Mouse (Mus musculus) right cerebral cortex, adult 2 months (tissue): Measurements from ENCODE around the gene Etv6.

Experiments
- DNase-seq, 2 experiments: peaks; one replicate each; pipeline ENCODE4 v3.0.0; 2021 to 2022; ENCODE audit warnings: low spot score in 2 of 2

The Etv6 gene

DNA sequence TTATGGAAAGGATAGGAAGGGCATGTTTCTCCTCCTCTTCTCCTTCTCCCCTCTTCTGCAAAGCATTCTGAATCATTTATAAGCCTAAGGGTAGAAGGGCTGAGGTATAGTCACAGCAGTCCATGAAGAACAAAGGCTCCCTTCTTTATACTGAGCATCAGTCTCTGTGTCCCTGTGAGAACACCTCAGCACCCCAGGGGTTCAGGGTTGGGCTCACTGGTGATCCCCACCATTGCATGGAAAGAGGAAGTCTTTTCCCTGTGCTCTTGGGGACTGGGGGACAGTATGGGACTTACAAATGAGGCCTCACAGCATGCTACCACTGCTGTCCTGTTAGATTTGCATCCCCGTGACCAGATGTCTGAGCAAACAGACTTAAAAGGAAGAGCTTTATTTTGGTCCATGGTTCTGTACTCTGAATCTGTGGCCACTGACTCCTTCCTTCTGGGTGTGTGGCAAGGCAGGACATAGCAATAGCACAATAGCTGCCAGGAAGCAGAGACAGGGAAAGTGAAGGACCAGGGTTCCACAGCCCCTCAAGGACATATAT, 106.2 kb downstream of the Etv6 start:
- DNase-seq, result no peak

DNA sequence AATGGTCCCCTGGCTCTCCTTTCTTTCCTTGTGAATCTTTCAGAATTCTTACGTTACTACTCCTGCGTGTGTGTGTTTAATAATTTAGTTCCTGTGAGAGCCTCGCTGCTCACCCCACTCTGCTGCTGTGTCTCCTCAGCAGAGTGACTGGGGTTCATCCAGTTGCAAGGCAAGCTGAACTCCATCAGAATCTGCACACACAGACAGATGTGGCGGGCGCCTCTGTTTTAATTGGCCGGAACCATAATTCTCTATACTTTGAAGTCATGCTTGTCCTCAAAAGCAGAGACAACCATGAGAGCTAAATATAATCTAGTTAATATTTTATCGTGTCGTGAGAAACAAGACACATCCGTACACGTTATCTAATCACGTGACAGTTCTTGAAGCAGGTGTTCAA, 107.2 kb downstream of the Etv6 start:
- DNase-seq, result no peak

DNA sequence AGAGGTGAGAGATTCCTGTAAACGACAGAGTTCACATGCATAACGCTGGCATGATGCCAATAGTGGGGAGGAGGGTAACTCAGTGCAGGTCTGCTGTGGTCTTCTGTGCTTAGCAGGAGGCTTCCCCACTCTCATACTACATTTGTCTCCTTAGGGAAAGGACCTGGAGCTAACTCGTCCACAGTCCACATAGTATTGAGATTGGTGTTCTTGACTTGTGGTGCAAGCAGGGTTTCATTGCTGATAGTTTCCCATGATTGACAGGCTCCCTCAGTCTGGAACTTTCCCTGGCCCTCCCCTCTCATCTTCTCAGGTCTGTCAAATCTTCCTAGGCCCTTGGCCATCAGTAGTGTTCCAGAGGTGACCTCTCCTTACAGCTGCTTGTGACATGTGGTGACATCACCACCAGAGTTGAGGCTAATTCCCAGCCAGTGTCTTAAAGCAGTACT, 108.2 kb downstream of the Etv6 start:
- no peak for DNase-seq

DNA sequence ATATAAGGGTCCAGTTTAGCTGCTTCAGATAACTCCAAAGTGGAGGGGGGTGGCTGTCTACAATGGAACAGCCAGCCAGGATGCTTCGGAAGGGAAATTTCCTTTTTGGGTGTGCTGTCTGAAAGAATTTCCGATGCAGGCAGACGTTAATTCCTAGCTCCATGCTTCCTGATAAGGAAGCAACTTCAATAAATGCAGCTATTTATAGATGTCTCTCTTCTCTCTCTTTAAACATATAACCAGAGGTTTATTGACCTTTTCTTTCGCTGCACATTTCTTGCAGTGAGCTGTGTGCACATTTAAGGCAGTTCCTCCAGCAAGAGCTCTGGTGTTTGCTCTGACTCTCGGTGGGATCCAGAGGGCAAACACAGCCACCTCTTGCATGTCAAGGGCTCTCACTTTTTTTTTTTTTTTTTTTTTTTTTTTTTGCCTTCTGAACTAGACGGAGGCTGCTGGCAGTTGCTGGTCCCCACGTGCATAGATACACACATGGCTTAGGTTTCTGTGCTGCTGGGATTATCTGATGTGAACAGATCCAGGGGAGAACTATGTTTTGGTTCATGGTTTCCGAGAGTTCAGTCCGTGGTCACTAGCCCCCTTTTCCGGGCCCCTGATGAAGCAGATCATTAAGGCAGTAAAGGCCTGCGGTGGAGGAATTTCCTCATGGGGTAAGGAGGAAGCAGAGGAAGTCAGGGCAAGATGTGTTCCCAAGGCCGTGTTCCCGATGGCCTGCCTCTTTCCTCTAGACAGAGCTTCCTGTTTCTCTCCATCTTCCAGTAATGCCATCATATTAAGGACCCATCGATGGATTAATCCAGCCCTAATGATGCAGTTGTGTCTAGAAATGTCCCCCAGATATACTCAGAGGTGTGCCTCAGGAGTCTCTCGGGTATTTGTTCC, 109.0 kb downstream of the Etv6 start:
- DNase-seq, result no peak

DNA sequence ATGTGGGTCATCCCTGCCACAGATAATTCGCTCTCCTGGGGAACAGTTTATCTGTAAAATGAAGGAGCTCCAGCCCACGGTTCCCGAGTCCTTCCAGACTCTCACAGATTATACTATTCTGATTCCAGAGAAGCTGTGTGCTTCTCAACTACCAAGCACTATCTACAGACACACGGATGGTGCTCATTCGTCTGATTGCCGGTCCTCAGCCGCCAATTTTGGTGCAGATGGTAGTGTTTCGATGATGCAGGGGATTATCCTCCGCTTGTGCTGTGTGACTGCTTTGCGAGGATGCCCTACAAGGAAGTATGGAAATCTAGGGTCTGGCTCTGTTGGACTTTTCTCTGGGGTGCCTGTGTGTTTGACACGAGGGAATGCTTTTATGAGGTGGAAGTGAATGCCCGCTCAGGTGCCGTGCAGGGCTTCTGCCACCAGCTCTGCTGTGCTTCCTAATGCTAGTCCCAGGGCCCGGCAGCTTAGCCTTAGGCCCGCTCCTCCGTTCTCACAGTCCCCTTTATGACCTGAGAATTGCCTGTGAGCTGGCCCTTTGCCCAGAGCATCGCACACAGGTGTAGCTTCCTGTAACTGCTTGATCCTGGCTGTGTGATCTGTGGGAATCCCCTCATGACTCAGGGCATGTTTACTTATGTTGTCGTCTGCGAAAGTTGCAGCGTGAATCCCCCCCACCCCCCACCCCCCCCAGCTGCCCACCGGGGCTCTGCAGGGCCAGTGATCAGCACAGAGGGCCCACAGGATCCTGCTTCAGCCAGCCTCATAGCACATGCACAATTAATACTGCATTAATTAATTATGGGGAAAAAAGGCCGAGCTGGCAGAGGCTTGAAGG, 112.3 kb downstream of the Etv6 start:
- DNase-seq, result peak in 1 of 2 experiments; percentile 24

DNA sequence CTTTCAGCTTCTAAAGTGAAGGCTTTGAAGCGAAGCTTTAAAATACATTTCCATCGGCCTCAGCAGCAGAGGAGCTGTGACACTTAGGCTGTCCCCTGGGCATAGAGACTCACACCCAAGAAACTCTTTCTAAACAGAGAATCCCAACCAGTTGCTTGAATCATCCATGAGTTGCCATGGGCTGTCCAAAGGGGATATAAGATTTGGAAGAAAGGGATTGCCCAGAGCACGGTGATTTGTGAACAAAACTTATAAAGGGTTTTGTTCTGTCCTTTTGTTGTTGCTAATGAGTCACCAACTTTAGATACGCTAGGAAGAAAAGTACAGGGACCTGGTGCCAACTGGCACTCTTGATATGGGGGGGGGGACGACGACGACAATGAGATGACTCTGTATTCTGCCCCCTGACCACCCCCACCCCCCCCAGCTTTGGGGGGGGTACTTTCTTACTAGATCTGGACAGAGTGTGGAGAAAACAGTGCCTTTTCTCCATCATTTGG, 113.0 kb downstream of the Etv6 start:
- no peak for DNase-seq

DNA sequence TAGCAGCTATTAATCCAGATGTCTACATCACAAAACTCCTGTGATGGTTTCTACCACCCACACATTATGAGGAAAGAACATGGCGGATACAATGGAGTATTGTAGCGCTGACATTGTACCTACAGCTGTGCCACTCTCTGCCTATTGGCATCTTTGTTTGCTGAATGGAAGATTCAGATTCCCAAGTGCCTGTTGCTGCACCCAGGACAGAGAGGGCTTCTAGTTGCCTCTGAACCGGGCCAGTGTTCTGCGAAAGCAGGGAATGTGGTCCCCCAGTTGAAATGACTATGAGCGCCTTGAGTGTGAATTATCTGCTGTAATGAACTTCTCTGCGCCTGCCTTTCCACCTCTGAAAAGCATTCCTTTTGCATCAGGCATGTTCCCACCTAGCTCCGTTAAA, 114.1 kb downstream of the Etv6 start:
- no peak for DNase-seq

DNA sequence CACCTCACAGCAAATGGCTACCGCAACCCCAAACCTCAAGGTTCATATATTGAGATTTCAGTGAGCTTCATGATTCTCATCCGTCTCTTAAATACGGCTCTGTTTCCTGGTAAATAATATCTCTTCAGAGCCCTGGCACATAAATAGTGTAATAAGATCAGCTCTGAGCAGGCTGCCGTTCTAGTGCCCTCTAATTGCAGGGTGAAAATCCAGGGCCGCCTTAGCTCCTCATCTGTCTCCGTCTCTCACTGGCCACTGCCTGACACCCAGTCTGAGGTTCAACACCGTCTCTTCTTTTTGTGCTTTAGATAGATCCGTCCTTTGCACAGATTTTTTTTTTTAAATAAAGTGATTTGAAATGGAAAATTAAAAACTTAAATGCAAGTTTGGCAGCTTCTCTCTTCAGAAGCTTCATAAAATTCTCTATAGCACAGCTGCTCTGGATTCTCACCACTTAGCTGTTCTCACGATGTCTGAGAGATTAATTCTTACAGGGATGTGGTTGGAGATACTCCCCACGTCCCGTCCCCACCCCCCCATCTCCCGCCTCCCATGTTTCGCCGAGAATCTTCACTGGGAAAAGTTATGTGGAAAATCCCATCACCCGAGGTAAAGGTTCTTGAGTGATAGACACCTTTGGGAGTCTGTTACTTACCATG, 115.7 kb downstream of the Etv6 start:
- DNase-seq, result no peak

DNA sequence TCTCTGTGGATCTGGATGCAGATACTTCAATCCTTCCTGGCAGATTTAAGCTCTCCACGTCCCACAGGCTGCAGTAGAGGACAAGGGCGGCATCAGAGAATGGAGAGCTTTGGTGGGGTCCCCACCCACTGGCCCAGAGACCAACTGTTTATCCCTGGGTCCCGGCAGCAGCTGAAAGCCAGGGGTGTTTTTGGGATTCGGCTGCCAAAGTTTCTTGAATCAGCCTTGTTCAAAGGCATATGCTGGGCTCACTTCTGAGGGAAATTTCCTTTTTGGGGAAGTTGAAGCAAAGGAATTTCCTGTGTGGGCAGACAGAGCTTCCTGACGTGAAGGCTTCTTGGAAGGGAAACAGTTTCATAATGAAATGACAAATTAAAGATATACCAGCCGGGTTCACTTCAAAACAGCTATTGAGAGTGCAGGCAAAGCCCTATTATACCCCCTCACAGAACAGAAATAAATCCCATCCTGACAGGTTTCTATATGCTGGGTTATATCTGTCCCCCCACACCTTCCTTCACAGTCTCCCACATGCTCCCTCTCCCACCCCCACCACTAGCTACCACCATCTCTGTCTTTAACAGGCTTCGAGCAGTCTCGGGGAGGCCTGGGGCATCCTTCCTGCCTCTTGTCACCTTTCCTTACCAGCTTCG, 116.5 kb downstream of the Etv6 start:
- DNase-seq, result peak; percentile 46 to 58

DNA sequence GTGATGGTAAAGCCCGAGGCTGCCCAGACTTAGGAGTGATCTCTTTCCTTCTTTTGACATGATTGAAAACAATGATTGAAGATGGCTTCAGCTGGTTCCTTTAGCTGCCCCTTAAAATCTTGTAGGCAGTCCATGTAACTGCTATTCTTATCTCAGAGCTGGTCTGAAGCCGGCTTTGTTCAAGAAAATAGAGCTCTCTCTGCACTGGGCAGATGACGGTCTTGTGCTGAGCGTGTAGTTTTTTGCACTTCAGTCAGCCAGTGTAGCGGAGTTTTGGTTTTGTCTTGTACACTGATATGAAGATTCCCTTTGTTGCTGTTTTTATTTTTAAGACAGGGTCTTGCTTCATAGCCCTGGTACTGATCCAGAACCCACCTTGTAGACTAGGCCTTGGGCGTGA, 117.0 kb downstream of the Etv6 start:
- DNase-seq, result peak; percentile 21 to 38

DNA sequence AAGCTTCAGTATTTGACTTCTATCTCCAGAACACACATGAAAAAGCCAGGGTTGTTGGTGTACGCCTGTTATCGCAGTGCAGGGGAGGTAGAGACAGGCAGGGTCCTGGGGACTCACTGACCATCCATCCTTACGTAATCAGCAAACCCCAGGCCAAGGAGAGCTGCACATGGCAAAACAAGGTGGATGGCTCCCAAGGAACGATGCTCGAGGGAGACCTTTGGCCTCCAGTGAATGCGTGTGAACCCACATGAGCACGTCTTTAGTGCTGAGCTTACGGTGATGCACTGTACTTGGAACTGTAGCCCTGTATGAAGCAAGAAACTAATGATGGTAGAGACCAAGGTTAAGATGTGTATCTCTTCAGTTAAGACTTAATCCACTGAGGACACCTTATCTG, 119.2 kb downstream of the Etv6 start:
- no peak for DNase-seq

DNA sequence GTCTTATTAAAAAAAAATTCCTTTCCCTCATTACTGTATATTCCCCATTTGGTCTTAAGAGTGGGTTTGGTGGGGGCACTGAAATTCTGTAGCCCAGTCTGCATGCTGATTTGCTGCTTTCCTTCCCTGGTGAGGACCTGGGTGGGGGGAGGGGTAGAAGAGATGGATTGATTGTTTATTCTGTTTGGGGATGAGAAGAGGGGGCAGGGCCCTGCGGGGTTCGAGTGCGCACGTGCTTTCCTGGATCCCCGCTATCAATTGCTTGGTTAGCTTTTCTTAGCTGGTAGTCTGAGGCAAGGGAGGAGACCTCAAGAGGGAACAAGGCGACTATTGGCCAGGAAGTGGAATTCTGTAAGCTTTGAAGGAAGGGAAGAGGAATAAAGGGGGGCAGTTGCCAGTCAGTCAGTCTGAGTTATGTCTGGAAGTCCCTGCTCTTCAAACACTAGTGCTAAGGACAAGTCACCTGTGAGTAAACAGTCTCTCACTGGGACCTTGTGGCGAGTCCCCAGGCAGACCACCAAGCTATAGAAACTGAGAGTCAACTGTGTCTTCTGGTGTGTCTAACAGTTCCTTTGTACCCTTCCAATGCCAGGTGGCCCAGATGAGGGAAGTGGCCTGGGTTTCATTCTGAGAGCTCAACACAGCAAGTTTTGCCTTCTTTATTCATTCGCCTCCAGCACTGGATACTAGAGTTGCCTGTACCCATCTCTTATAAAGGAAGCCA, 120.6 kb downstream of the Etv6 start:
- no peak for DNase-seq

DNA sequence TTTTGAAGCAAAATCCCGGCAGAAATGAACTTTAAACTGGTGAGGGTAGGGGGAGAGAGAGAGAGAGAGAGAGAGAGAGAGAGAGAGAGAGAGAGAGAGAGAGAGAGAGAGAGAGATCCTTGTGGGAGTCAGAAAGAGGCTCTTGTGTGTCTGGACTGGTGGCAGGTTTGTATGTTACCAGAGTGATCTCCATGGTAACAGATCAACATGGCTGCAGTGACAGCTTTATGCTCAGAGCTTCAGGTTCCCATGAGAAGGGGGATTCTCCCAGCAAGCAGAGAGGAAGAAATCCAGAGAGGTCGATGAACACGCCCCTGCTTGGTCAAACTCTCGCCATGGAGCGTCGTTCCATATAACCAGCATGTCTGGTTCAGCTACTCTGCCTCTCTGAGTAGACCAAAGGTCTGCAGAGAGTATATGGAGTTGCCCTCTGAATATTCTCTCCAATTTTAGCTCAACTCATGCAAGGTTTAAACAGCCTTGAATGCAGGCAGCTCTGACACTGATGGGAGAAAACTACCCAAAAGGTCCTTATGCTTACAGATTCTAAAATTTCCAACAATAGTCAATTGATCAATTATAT, 122.1 kb downstream of the Etv6 start:
- no peak for DNase-seq

DNA sequence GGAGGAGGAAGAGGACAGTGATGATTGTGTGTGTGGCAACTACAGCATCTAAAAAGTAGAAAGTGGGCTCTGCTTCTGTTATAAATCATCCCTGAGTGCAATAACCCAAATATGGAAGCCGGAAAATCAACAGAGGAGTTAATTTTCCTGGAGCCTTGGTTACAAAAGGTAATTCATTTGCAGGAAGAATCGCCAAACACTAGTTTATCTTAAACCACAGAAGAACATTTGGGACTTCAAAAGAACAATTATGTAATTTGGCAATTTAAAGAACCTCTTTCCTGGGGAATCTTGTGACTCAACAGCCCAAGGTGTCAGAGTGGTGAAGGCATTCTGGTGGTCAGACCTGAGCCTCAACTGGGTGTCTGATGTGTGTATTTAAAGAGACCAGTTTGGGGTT, 122.7 kb downstream of the Etv6 start:
- DNase-seq, result no peak

DNA sequence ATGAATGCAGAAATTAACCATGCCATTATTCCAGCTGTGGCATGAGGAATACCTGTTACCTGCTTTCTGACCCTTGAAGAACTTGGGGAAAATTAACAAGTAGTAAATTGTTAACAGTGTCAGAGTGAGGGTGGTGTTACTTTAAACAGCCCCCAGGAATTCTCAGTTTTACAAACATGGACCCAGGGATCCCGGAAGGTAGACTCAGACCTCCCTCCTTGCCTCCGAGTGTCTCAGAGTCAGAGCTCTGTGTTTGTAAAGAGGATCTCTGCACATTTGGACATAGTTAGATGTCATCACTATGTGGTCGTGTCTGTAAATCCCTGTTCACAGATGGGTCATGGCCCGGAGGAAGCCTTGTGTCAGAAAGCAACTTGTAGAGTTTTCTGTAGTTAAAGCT, 124.2 kb downstream of the Etv6 start:
- DNase-seq, result no peak

DNA sequence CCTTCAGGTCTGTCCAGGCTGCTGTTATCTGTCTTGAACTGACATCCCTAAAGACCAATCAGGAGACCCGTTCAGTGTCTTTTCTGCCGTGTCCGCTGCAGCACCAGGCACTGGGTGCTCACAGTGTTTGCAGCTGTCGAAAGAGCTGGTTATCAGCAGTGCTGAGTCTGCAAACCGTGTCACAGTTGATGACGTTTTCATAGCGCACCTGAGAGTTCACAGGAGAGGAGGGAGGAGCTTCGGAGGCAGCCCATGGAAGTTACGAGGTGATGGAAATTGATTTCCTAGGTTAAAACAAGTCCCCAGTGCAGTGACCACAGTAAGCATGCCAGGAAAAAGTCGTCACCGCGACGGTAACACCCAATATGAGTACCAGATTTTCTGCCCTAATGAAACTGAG, 125.5 kb downstream of the Etv6 start:
- DNase-seq, result no peak

DNA sequence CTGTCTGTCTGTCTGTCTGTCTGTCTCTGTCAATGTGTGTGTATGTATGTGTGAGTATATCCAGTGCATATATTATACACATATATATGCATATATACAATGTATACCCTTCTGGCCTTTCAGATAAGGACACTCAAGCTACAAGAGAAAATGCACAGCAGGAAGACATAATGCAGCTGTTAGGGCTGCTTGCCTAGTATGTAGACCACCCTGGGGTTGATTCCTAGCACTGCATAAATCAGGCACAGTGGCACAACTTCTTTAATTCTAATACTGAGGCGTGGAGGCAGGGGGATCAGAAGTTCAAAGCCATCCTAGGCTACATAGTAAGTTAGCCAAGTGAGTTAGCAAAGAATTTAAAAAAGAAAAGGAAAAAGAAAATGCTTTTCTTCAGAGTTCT, 127.8 kb downstream of the Etv6 start:
- no peak for DNase-seq

DNA sequence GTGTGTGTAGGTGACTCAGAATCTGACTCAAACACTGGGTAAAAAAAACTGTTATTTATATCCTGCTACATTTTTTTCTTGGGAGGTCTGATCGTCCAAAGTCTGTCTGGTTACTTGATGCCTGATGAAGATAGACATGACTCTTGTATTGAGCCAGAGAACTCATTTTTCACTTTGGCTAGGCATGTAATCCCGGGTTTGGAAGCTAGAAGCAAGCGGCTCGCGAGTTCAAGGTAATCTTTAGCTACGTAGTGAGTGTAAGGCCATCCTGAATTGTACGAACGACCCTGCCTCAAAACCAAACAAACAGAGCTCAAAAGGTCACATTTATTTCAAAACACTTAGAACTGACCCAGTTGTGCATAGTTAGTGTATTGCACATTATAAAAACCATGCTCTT, 128.9 kb downstream of the Etv6 start:
- no peak for DNase-seq

DNA sequence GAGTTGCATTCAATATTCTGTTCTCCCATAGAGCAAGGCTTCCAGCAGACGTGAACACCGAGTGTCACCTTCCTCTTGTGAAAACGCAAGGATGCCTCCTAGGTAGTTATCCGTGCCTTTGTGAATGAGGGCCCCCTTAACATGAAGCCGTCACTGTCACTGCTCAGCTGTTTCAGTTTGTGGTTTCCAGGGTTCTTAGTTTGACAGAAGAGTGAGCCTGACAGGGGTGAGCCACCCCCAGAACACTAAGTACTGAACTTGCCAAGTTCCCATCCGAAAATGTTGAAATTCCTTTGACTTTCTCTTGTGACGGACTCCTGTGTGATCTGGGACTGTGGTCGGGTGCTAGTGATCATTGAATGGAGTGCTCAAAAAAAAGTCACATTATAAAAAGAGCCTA, 129.5 kb downstream of the Etv6 start:
- no peak for DNase-seq

DNA sequence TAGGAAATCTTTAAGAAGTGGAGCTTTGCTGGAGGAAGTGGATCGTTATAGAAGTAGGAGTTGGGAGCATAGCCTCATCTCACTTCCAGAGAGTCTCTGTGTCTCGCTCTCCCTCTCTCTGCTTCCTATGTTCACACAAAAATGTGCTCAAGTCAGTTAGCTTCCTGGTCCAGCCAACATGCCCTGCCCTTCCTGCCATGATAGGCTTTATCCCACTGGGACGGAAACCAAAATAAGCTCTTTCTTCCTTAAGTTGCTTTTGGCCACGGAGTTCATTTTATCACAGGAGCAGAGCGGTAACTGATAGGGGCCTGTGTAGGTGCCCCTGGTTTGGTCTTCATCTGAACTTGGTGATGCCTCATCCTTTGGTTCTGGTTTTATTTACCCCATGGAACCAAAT, 132.5 kb downstream of the Etv6 start:
- DNase-seq, result no peak
